In the genomic region with DNA sequence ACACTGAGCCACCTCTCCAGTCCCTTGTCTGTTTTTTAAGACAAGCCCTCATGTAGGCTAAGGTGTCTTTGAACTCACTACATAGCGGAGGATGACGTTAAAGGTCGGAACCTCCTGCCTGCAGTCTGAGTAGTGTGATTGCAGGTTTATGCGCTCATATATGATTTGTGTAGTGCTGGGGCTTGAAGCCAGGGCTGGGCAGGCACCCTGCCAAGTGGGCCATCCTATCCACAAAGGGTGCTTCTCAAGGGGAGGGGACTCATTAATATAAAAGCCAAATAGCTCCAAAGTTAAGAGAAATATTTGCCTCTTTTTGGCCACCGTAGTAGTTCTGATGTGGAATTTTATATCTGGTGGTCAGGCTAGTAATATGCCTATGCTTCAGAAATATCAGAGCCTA, we compare ENCODE assay signal across 19 mouse cellular contexts. TPM values are rescaled to one million over a fixed set of nuclear protein-coding genes. Genes with fewer than 3 reads are reported as not detected.
DNase-seq lines count a peak whose midpoint lies in the region; ATAC-seq and TF ChIP-seq lines count a peak whose summit lies in the region.
"Had no signal": no experiment of that assay in that cellular context is flagged by ENCODE, and none has a peak within 500 bp of the region (broad histone marks: within the 10 kb centered on the region; RNA-seq: fewer than 3 reads in every experiment).

No protein-coding gene starts in this region.

- no peak for TF ChIP-seq CTCF in kidney, adult 2 months (conservative IDR thresholded peaks at IDR 0.05; ENCODE audit: insufficient read depth, insufficient read length, low read depth, low read length)

- H3K9me3 ChIP-seq in limb, embryonic 14.5 days (ENCODE audit: control insufficient read depth, low read length): no peaks in the 10 kb centered on the region
- no peaks in the 10 kb centered on the region for H3K9me3 ChIP-seq in limb, embryonic 10.5 days (replicated peaks)
- H3K9me3 ChIP-seq: embryonic facial prominence, embryonic 15.5 days; forebrain, embryonic 10.5 days; hindbrain, embryonic 12.5 days had no signal

- 86% methylated on average over 5 of the region's 5 CpGs for WGBS in kidney, adult 2 months
- WGBS in limb, embryonic 14.5 days: 90% methylated on average over 5 of the region's 5 CpGs
- 95% methylated on average over 5 of the region's 5 CpGs for WGBS in limb, embryonic 10.5 days

- H3K36me3 ChIP-seq in kidney, adult 2 months (ENCODE audit: control insufficient read depth, insufficient read depth, low read length): no peaks in the 10 kb centered on the region
- H3K36me3 ChIP-seq in limb, embryonic 14.5 days (ENCODE audit: control insufficient read depth, insufficient read depth, low read length): no peaks in the 10 kb centered on the region
- no peaks in the 10 kb centered on the region for H3K36me3 ChIP-seq in limb, embryonic 10.5 days
- H3K36me3 ChIP-seq: embryonic facial prominence, embryonic 15.5 days; forebrain, embryonic 10.5 days; heart, embryonic 12.5 days; hindbrain, embryonic 12.5 days had no signal

- no peak overlapping the region for H3K4me3 ChIP-seq in kidney, adult 2 months (ENCODE audit: insufficient read depth, low read depth, low read length)
- H3K4me3 ChIP-seq in limb, embryonic 14.5 days (replicated peaks; ENCODE audit: low read length): no peak overlapping the region
- no peak overlapping the region for H3K4me3 ChIP-seq in limb, embryonic 10.5 days
- H3K4me3 ChIP-seq: embryonic facial prominence, embryonic 15.5 days; erythroblast, embryonic 14.5 days; forebrain, embryonic 10.5 days; gastrocnemius, adult 2 months; heart, embryonic 12.5 days; hindbrain, embryonic 12.5 days had no signal

- DNase-seq in adrenal gland, postnatal 14 days: peak; percentile 29
- DNase-seq in adrenal gland, adult 18-20 months (ENCODE audit: low spot score in 2 of 2): no peak
- DNase-seq in kidney, adult 2 months: peak; percentile 8
- DNase-seq in kidney, adult 9 months: no peak
- peak; percentile 7 for DNase-seq in limb, embryonic 14.5 days (ENCODE audit: low spot score)
- no peak for DNase-seq in limb, embryonic 10.5 days (ENCODE audit: low spot score)
- DNase-seq: cerebellum, adult 11 months; cerebellum, adult 9-11 months; embryo, embryonic 11 days; gastrocnemius, adult 2 months; gastrocnemius, postnatal 25 days; heart, postnatal 36 days had no signal

- no peaks in the 10 kb centered on the region for H3K27me3 ChIP-seq in kidney, adult 2 months (replicated peaks; ENCODE audit: control insufficient read depth, insufficient read depth, low read length)
- H3K27me3 ChIP-seq in limb, embryonic 14.5 days (ENCODE audit: control insufficient read depth, insufficient read depth, low read length): no peaks in the 10 kb centered on the region
- H3K27me3 ChIP-seq in limb, embryonic 10.5 days (ENCODE audit: low read depth, poor library complexity, severe bottlenecking): no peaks in the 10 kb centered on the region
- H3K27me3 ChIP-seq: embryonic facial prominence, embryonic 15.5 days; heart, embryonic 12.5 days; hindbrain, embryonic 12.5 days had no signal

- H3K27ac ChIP-seq in kidney, adult 2 months (ENCODE audit: insufficient read depth, low read depth, low read length): no peak overlapping the region
- no peak overlapping the region for H3K27ac ChIP-seq in limb, embryonic 14.5 days (replicated peaks; ENCODE audit: low read depth, low read length)
- no peak overlapping the region for H3K27ac ChIP-seq in limb, embryonic 10.5 days
- H3K27ac ChIP-seq: embryonic facial prominence, embryonic 15.5 days; forebrain, embryonic 10.5 days; gastrocnemius, adult 2 months; hindbrain, embryonic 12.5 days had no signal

- 0 out of 2 replicates have a peak, but pooled peaks cover 3% of the 10 kb centered on the region for H3K4me1 ChIP-seq in kidney, adult 2 months (ENCODE audit: control insufficient read depth, insufficient read depth, low read length)
- 0 out of 2 replicates have a peak, but pooled peaks cover 2% of the 10 kb centered on the region for H3K4me1 ChIP-seq in limb, embryonic 14.5 days (ENCODE audit: control insufficient read depth, insufficient read depth, low read length)
- H3K4me1 ChIP-seq in limb, embryonic 10.5 days: peaks cover 20% of the 10 kb centered on the region
- H3K4me1 ChIP-seq: hindbrain, embryonic 12.5 days had no signal

- H3K4me2 ChIP-seq in limb, embryonic 14.5 days (replicated peaks; ENCODE audit: low read depth, low read length, severe bottlenecking): no peak overlapping the region
- H3K4me2 ChIP-seq: embryonic facial prominence, embryonic 15.5 days; heart, embryonic 12.5 days; hindbrain, embryonic 12.5 days had no signal

- ATAC-seq in limb, embryonic 14.5 days (ENCODE audit: low FRiP score, low read depth): no peak
- ATAC-seq: forebrain, embryonic 14.5 days; hindbrain, embryonic 16.5 days had no signal

- TF ChIP-seq POLR2A in kidney, adult 2 months (IDR thresholded peaks at IDR 0.05; ENCODE audit: low read depth, low read length): no peak
- no peak for TF ChIP-seq POLR2A in limb, embryonic 14.5 days (IDR thresholded peaks at IDR 0.05; ENCODE audit: borderline replicate concordance, extremely low read depth, insufficient read depth, insufficient read length)

- H3K9ac ChIP-seq in limb, embryonic 14.5 days (ENCODE audit: low read depth, low read length, severe bottlenecking): no peak overlapping the region
- H3K9ac ChIP-seq: embryonic facial prominence, embryonic 15.5 days; heart, embryonic 12.5 days; hindbrain, embryonic 12.5 days had no signal

RNA-seq across cellular contexts. Expression of a gene that starts 22.8 kb away (rescaled TPM):
- 46.7 and 47.6 TPM in 2 replicates for total RNA-seq in adrenal gland, postnatal 14 days (2021)
- 10 to 100 TPM; 46.6 to 79.1 TPM for total RNA-seq in adrenal gland, adult 18-20 months (2021)
- 16.3 and 20.0 TPM in 2 replicates for polyA plus RNA-seq in kidney, adult 2 months (2012; rRNA removed)
- 38.7 and 49.0 TPM in 2 replicates for polyA plus RNA-seq in limb, embryonic 14.5 days (2012; rRNA removed)
- polyA plus RNA-seq in limb, embryonic 14.5 days (2014; fragmentation: Nextera tagmentation; extraction: Ambion mirVana): 48.5 and 54.2 TPM in 2 replicates
- 22.7 and 29.6 TPM in 2 replicates for polyA plus RNA-seq in limb, embryonic 10.5 days (2016; fragmentation: Nextera tagmentation; extraction: Ambion mirVana)

Comparison
In these comparisons a context has a peak if more than half of its experiments do, and no peak if none do; other contexts are left out.
1. DNase-seq: peak in adrenal gland, postnatal 14 days (single experiment), kidney, adult 2 months (single experiment) and limb, embryonic 14.5 days (single experiment); none in adrenal gland, adult 18-20 months (0 of 2), kidney, adult 9 months (single experiment) and limb, embryonic 10.5 days (single experiment).